Mouse (Mus musculus): ENCODE measurements around the gene Il5ra.

GRCm38 (mm10) chr6:106743556-106744233 lies 5.1 kb downstream of the Il5ra start:
- TF ChIP-seq POLR2A (IDR thresholded peaks at IDR 0.05; ENCODE audit: extremely low read depth, insufficient read depth, low read length): no peak
- TF ChIP-seq CTCF (IDR thresholded peaks at IDR 0.05; ENCODE audit: extremely low read depth, insufficient read depth, low read length): no peak

Measured in cortical plate, adult 2 months (tissue).